Mouse (Mus musculus) midbrain, embryonic 16.5 days (tissue): ENCODE results near the gene Gpr45. TPM values are rescaled to one million over a fixed set of nuclear protein-coding genes. Genes with fewer than 3 reads are reported as not detected.

ENCODE experiments used
- ATAC-seq: fragments of 200-750 bp; cut with Nextera tagmentation; 2 replicates; pipeline ENCODE4 v1.8.0; 2017; ENCODE audit warnings: moderate TSS enrichment
- H3K27ac ChIP-seq: fragments of 300-500 bp; sonication (generic); 2 replicates; pipeline ENCODE4 v1.5.1; 2014; ENCODE audit warnings: mild to moderate bottlenecking, low read length, mixed read lengths
- H3K27me3 ChIP-seq: fragments of 300-500 bp; sonication (generic); 2 replicates; pipeline ENCODE4 v1.6.1; 2014; ENCODE audit warnings: low read depth, low read length, mixed read lengths; ENCODE audit not compliant: control insufficient read depth, insufficient read depth
- H3K36me3 ChIP-seq: fragments of 300-500 bp; sonication (generic); 2 replicates; pipeline ENCODE4 v1.6.1; 2014; ENCODE audit warnings: mild to moderate bottlenecking, low read length, moderate library complexity, mixed read lengths; ENCODE audit not compliant: control insufficient read depth, insufficient read depth
- H3K4me1 ChIP-seq: fragments of 300-500 bp; sonication (generic); 2 replicates; pipeline ENCODE4 v1.6.1; 2014; ENCODE audit warnings: mild to moderate bottlenecking, low read length, mixed read lengths; ENCODE audit not compliant: control insufficient read depth, insufficient read depth
- H3K4me2 ChIP-seq: fragments of 300-500 bp; sonication (generic); 2 replicates; pipeline ENCODE4 v1.6.1; 2014; ENCODE audit warnings: mild to moderate bottlenecking, low read length, mixed read lengths
- H3K4me3 ChIP-seq: fragments of 300-500 bp; sonication (generic); 2 replicates; pipeline ENCODE4 v1.5.1; 2014; ENCODE audit warnings: low read depth, mild to moderate bottlenecking, low read length, moderate library complexity, mixed read lengths
- H3K9ac ChIP-seq: fragments of 300-500 bp; sonication (generic); 2 replicates; pipeline ENCODE4 v1.6.1; 2014; ENCODE audit warnings: low read depth, low read length, mixed read lengths
- H3K9me3 ChIP-seq: fragments of 300-500 bp; sonication (generic); replicated peaks from 2 replicates; pipeline ENCODE4 v1.6.1; 2014; ENCODE audit warnings: mild to moderate bottlenecking, low read length, mixed read lengths; ENCODE audit not compliant: control insufficient read depth, poor library complexity, severe bottlenecking
- WGBS: fragments of 180-500 bp; shearing (Covaris S2); extraction: QIAGEN DNeasy Blood & Tissue Kit; methylation state at CpG from one replicate; pipeline ENCODE4 v1.1.7; 2014; 5-methylcytosine and 5-hydroxymethylcytosine counted together
- polyA plus RNA-seq: library from polyadenylated mRNA; unstranded; fragments of >200 nt; fragmentation: Nextera tagmentation; extraction: Ambion mirVana; gene quantifications from 2 replicates; pipeline ENCODE4 v1.2.1, GENCODE M21; 2015

Gpr45 gene
- polyA plus RNA-seq, 1 experiment from 2014 or later: 16.6 TPM

DNA sequence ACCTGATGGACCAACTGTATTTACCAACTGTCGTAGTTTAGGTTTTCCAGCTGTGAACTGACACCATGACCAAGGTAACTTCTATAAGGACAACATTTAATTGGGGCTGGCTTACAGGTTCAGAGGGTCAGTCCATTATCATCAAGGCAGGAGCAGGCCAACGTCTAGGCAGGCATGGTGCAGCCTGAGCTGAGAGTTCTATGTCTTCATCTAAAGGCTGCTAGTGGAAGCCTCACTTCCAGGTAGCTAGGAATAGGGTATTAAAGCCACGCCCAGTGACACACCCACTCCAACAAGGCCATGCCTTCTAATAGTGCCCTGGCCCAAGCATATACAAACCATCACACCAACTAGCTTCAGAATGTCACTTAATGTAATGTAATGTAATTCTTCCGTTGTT lies 4.2 kb upstream of the Gpr45 start:
- 85% methylated on average over 4 of the region's 4 CpGs for WGBS
- Histone ChIP-seq H3K4me1 (0 out of 2 replicates have a peak, but pooled peaks cover 2% of the 10 kb centered on the region), H3K4me2 (no peak overlapping the region), H3K9ac (no peak overlapping the region), H3K4me3 (no peak overlapping the region), H3K36me3 (no peaks in the 10 kb centered on the region), H3K27ac (no peak overlapping the region), H3K27me3 (no peaks in the 10 kb centered on the region), H3K9me3 (no peaks in the 10 kb centered on the region)
- ATAC-seq: no peak

DNA sequence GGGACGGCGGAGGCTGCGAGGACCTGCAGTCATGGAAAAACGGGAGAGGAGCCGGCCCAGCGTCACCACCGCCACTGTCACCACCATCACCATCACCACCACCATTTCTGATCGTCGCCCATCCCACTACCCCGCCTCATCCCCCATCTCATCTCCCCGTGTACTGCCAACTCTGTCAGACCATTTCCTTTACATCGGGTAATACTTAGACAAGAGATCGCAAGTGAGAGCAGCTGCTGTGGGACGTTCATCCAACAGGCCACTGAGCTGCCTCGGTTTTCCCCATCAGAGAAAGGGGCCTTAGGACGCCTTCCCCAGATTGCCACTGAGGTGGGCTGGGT lies 780 bp downstream of the Gpr45 start:
- Histone ChIP-seq H3K4me2 (peak overlapping the region; percentile 62), H3K9me3 (no peaks in the 10 kb centered on the region), H3K27me3 (no peaks in the 10 kb centered on the region), H3K4me3 (peak overlapping the region; percentile 88), H3K4me1 (peaks cover 9% of the 10 kb centered on the region), H3K9ac (peak overlapping the region; percentile 97), H3K27ac (peak overlapping the region; percentile 92), H3K36me3 (no peaks in the 10 kb centered on the region)
- 1% methylated on average over 15 of the region's 16 CpGs for WGBS
- peak; percentile 64 for ATAC-seq

DNA sequence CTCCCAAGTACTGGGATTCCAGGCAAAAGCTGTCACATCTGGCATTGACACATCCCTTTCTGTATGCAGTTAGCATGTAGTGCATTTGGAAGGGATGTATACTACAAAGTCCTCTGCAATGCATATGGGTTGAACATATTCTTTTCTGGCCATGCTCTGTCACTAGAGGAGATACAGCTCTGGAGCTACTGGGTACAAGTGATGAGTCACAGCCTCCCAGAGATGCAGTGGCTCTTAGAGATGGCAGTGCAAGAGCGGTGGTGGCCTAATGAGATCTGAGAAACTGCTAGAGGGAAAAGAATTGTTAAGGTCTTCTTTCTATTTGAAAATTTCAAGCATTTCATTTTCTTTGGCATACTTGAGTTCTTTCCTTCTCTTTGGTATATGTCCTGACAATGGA lies 4.2 kb downstream of the Gpr45 start:
- Histone ChIP-seq H3K27me3 (no peaks in the 10 kb centered on the region), H3K27ac (no peak overlapping the region), H3K9ac (no peak overlapping the region), H3K4me2 (no peak overlapping the region), H3K4me1 (peaks cover 9% of the 10 kb centered on the region), H3K9me3 (no peaks in the 10 kb centered on the region; the same call in 1 of the 2 replicates), H3K4me3 (no peak overlapping the region), H3K36me3 (no peaks in the 10 kb centered on the region)
- no peak for ATAC-seq
- WGBS: 88% methylated on average over 1 of the region's 1 CpGs

DNA sequence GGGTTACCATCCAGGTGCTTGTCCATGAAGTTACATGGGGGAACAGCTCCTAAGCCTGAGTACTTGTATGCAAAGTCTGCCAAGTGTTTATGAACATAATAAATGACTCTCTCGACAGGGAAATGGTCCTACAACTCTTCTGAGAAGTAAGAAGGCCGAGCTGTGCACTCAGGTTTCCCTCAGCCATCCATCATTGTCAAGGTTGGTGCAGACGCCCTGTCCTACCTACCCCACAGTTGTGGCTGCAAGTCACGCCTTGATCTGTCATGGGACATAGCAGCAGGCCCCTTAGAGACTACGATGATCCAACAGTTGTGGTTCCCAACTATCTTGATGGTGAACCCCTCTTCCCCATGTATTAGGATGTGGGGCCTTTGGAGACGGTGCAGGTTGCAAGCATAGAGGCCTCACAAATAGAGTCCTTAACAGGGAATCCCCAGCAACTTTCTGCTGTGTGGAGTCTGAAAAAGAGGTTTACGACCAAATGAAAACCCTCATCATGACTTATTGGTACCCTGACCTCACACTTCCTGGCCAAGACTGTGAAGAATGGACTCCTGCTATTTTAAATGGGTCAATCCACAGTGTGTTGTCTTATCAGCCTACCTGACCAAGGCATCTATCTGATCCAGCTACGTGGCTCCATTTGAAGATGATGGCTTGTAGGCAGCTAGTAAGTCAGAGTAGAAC lies 30.6 kb downstream of the Gpr45 start:
- H3K4me1 ChIP-seq: no peaks in the 10 kb centered on the region
- no peak overlapping the region for H3K4me2 ChIP-seq
- H3K4me3 ChIP-seq: no peak overlapping the region
- H3K36me3 ChIP-seq: peaks cover 9% of the 10 kb centered on the region; the same call in 1 of the 2 replicates
- no peaks in the 10 kb centered on the region for H3K9me3 ChIP-seq
- 82% methylated on average over 8 of the region's 8 CpGs for WGBS
- H3K27ac ChIP-seq: no peak overlapping the region
- no peak for ATAC-seq
- H3K9ac ChIP-seq: no peak overlapping the region
- H3K27me3 ChIP-seq: no peaks in the 10 kb centered on the region

DNA sequence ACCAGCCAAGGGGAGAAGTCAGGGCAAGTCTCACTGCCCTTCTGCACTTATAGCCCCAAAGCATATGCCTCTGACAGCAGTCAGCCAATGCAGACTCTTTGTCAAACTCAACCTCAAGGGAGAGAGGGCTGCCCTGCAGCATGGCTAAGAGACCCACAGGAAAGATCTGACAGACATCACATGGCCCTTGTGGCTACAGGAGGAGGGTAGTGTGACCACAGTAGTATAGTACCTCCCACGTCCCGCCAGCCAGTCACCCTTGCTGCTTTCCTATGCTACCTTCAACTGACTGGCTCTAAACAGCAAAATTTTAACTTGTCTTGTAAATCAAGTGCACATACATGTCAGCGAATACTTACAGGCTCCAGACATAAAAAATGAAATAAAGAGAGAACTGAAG lies 31.4 kb downstream of the Gpr45 start:
- Histone ChIP-seq H3K36me3 (peaks cover 9% of the 10 kb centered on the region; the same call in 1 of the 2 replicates), H3K27me3 (no peaks in the 10 kb centered on the region), H3K9me3 (no peaks in the 10 kb centered on the region), H3K4me2 (no peak overlapping the region), H3K4me3 (no peak overlapping the region), H3K9ac (no peak overlapping the region), H3K4me1 (no peaks in the 10 kb centered on the region), H3K27ac (no peak overlapping the region)
- 97% methylated on average over 3 of the region's 3 CpGs for WGBS
- no peak for ATAC-seq

DNA sequence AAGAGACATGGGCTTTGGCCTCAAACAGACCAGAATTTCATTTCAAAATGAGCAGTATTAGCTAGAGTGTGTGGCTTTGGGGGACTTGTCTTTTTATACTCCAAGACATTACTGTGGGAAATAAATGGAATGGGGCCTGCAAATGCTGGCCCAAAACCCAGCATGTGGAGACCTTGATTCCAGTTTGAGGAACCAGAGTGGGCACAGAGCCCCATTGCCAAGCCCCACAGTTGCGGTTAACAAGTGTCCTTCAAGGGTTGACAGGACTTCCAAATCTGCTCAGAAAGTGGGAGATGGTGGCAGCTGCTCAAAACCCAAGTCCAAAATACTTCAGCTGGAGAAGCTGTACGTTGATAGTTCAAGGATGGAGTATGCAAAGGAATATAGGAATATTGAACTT lies 36.3 kb downstream of the Gpr45 start:
- no peak for ATAC-seq
- no peak overlapping the region for H3K4me3 ChIP-seq
- H3K27ac ChIP-seq: no peak overlapping the region
- no peaks in the 10 kb centered on the region for H3K9me3 ChIP-seq
- no peaks in the 10 kb centered on the region for H3K27me3 ChIP-seq
- no peak overlapping the region for H3K9ac ChIP-seq
- peaks cover 8% of the 10 kb centered on the region; the same call in 1 of the 2 replicates for H3K36me3 ChIP-seq
- no peaks in the 10 kb centered on the region for H3K4me1 ChIP-seq
- WGBS: 98% methylated on average over 2 of the region's 2 CpGs
- H3K4me2 ChIP-seq: no peak overlapping the region

DNA sequence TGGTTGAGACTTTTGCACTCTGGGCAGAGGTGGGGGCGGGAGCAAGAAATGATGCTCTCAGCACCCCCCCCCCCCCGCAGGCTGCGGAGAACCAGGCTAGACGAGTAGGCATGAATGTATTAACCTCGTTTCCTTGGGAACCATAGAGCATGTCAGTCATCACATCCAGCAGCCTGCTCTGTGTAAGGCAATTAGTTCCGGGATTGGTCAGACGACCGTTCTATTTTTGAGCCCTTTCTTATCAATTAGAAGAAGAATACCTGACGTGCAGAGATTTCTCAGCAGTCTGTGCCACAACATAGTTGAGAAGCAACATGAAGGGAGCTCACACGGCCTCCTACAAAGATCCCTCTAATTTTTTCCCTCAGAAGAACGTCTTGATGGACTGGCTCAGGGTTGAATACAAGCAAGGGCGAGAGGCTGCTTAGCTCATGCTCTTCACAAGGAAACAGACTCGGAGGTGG lies 53.4 kb downstream of the Gpr45 start:
- peaks cover 15% of the 10 kb centered on the region for H3K4me1 ChIP-seq
- 8% methylated on average over 13 of the region's 13 CpGs for WGBS
- H3K9me3 ChIP-seq: no peaks in the 10 kb centered on the region
- H3K27me3 ChIP-seq: no peaks in the 10 kb centered on the region
- H3K9ac ChIP-seq: peak overlapping the region; percentile 1; the same call in 1 of the 2 replicates
- H3K4me2 ChIP-seq: peak overlapping the region; percentile 61
- peak overlapping the region; percentile 18 for H3K4me3 ChIP-seq
- no peaks in the 10 kb centered on the region for H3K36me3 ChIP-seq
- ATAC-seq: peak; percentile 98
- H3K27ac ChIP-seq: peak overlapping the region; percentile 77

DNA sequence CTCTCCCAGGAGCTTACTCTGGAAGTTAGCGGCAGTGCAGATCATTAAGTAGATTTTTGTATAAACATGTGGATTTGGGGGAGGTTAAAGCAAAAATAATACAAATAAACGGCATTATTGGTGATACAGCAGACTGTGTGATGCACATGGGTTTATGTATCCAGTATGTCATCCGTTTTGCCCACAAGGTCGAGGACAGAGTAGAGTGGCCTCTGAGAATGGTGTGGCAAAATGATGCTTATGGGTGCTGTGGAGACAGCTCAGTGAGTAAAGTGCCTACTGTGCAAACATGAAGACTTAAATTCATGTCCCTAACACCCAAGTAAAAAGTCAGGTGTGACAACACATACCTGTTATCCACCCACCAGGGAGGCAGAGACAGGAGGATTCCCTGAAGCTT lies 53.9 kb downstream of the Gpr45 start:
- Histone ChIP-seq H3K36me3 (no peaks in the 10 kb centered on the region), H3K9ac (peak overlapping the region; percentile 1; the same call in 1 of the 2 replicates), H3K4me2 (peak overlapping the region; percentile 61), H3K27me3 (no peaks in the 10 kb centered on the region), H3K4me3 (peak overlapping the region; percentile 18; the same call in 1 of the 2 replicates), H3K27ac (peak overlapping the region; percentile 77), H3K9me3 (no peaks in the 10 kb centered on the region), H3K4me1 (peaks cover 15% of the 10 kb centered on the region)
- ATAC-seq: peak; percentile 42
- 57% methylated on average over 4 of the region's 4 CpGs for WGBS

DNA sequence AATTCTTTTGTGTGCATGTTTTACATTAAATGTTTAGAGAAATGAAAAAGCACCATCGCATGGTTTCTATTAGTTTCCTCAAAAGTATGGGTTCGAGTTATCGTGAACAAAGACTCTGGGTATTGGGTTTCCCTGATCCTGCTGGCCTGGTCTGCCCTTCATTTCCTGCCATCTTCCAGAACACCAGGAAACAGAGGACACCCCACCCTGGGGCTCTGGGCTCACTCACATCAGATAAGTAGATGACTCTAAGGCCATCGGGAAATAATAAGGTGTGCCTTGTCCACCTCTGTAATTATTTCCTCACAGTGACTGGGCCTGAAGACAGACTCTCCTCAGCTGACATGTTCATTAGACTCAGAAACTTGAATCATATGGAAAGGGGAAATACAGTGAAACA lies 57.8 kb downstream of the Gpr45 start:
- no peak for ATAC-seq
- H3K27me3 ChIP-seq: no peaks in the 10 kb centered on the region
- peaks cover 13% of the 10 kb centered on the region for H3K4me1 ChIP-seq
- WGBS: 93% methylated on average over 4 of the region's 4 CpGs
- H3K4me2 ChIP-seq: no peak overlapping the region
- no peak overlapping the region for H3K9ac ChIP-seq
- H3K36me3 ChIP-seq: no peaks in the 10 kb centered on the region
- H3K9me3 ChIP-seq: no peaks in the 10 kb centered on the region
- H3K27ac ChIP-seq: no peak overlapping the region
- H3K4me3 ChIP-seq: no peak overlapping the region
